Mouse (Mus musculus) cerebellum, adult 2 months (tissue): ENCODE data around the gene Zscan26.
"Not testable (repeated sequence)": the region's sequence is repeated elsewhere in the genome, so short reads cannot be mapped to it uniquely, and the experiment has no call there.

ENCODE experiments used
- CTCF ChIP-seq: fragments of 200-500 bp; IDR thresholded peaks from 2 replicates; pipeline ENCODE4 v1.5.1; 2011; ENCODE audit warnings: low read depth, mild to moderate bottlenecking, control low read depth, low read length, moderate library complexity, borderline replicate concordance; ENCODE audit not compliant: insufficient read depth
- POLR2A ChIP-seq: fragments of 200-500 bp; IDR thresholded peaks from 2 replicates; pipeline ENCODE4 v1.6.1; 2011; ENCODE audit warnings: low read length, control low read depth, borderline replicate concordance; ENCODE audit not compliant: insufficient read depth

GRCm38 (mm10) chr13:21478759-21479670 is 25.5 kb upstream of the Zscan26 start, which contains the start of the genes Zkscan4 and Gm10065:
- not testable (repeated sequence) for TF ChIP-seq CTCF
- peak; percentile 57; the same call in 1 of the 2 replicates for TF ChIP-seq POLR2A
